Mouse (Mus musculus) limb, embryonic 15.5 days (tissue): ENCODE results near the gene Dhx15. TPM values are rescaled to one million over a fixed set of nuclear protein-coding genes. Genes with fewer than 3 reads are reported as not detected.

Experiments
- ATAC-seq: fragments of 200-750 bp; cut with Nextera tagmentation; 2 replicates; pipeline ENCODE4 v1.8.0; 2017; ENCODE audit warnings: low read depth, moderate TSS enrichment; ENCODE audit not compliant: insufficient number of reproducible peaks, low FRiP score, low TSS enrichment
- H3K27ac ChIP-seq: fragments of 300-500 bp; sonication (generic); 2 replicates; pipeline ENCODE4 v1.5.1; 2015; ENCODE audit warnings: moderate library complexity, mild to moderate bottlenecking, inconsistent platforms
- H3K27me3 ChIP-seq: fragments of 300-500 bp; sonication (generic); 2 replicates; pipeline ENCODE4 v1.6.1; 2015; ENCODE audit warnings: inconsistent platforms
- H3K36me3 ChIP-seq: fragments of 300-500 bp; sonication (generic); 2 replicates; pipeline ENCODE4 v1.6.1; 2015; ENCODE audit warnings: inconsistent platforms
- H3K4me1 ChIP-seq: fragments of 300-500 bp; sonication (generic); 2 replicates; pipeline ENCODE4 v1.6.1; 2015; ENCODE audit warnings: inconsistent platforms
- H3K4me2 ChIP-seq: fragments of 300-500 bp; sonication (generic); 2 replicates; pipeline ENCODE4 v1.6.1; 2015; ENCODE audit warnings: mild to moderate bottlenecking, inconsistent platforms
- H3K4me3 ChIP-seq: fragments of 300-500 bp; sonication (generic); 2 replicates; pipeline ENCODE4 v1.5.1; 2015; ENCODE audit warnings: mild to moderate bottlenecking, inconsistent platforms
- H3K9ac ChIP-seq: fragments of 300-500 bp; sonication (generic); 2 replicates; pipeline ENCODE4 v1.6.1; 2015; ENCODE audit warnings: inconsistent platforms
- H3K9me3 ChIP-seq: fragments of 300-500 bp; sonication (generic); 2 replicates; pipeline ENCODE4 v1.6.1; 2016; ENCODE audit warnings: inconsistent platforms
- WGBS: fragments of 180-500 bp; shearing (Covaris S2); methylation state at CpG from one replicate; pipeline ENCODE4 v1.1.7; 2015; 5-methylcytosine and 5-hydroxymethylcytosine counted together
- microRNA-seq: library from miRNA; unstranded; fragments of <30 nt; microRNA quantifications from one replicate; pipeline ENCODE4, GENCODE M21; 2016
- polyA plus RNA-seq: library from polyadenylated mRNA; unstranded; fragments of >200 nt; fragmentation: Nextera tagmentation; extraction: Ambion mirVana; gene quantifications from 2 replicates; pipeline ENCODE4 v1.2.1, GENCODE M21; 2015

Gene Dhx15
- polyA plus RNA-seq, 1 experiment from 2014 or later: 139 TPM

DNA sequence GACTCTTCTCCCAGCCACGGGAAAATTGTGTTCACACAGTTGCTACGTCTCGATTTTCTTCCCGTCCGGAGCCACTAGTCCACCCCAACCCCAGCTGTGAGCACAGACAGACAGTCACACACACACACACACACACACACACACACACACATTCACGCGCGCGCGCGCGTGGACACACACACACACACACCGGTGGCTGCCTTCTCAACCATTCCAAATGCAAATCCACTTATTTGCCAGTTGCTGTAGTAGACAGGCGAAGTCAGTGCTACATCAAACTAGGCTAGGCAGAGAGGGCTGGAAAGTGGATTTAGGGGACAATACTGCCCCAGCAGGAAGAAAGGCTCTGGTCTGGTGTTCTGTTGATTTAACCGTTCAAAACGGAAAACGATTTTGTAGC lies 73.9 kb downstream of the Dhx15 start:
- peak overlapping the region; percentile 98 for H3K4me2 ChIP-seq
- no peaks in the 10 kb centered on the region for H3K36me3 ChIP-seq
- peaks cover 45% of the 10 kb centered on the region for H3K4me1 ChIP-seq
- H3K4me3 ChIP-seq: peak overlapping the region; percentile 72
- no peak for ATAC-seq
- H3K9ac ChIP-seq: no peak overlapping the region
- H3K27ac ChIP-seq: no peak overlapping the region
- no peaks in the 10 kb centered on the region for H3K9me3 ChIP-seq
- H3K27me3 ChIP-seq: peaks cover 59% of the 10 kb centered on the region
- WGBS: 3% methylated on average over 17 of the region's 17 CpGs

DNA sequence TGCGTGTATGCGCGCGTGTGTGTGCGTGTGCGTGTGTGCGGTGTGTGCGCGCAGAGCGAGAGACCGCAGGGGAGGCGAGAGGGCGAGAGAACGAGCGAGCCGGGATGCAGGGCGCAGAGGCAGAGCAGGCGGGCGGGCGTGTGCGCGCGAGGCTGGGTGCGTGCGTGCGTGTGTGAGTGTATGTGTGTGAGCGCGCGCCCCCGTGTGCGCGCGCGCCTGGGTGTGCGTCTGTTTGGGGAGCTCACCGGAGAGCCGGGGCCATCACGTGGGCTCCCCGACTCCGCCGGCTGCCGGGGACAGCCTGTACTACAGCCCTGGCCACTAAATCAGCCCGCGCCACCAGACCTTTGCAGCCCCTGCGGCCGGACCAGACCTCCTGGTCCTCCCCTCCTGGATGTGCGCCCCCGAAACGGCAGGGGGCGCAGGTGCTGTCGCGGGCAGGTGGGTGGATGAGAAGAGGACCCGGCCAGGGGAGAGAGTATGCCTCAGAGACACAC lies 74.4 kb downstream of the Dhx15 start:
- peak overlapping the region; percentile 98 for H3K4me2 ChIP-seq
- H3K27me3 ChIP-seq: peaks cover 60% of the 10 kb centered on the region
- H3K27ac ChIP-seq: no peak overlapping the region
- peak overlapping the region; percentile 42 for H3K9ac ChIP-seq
- peak; percentile 70 for ATAC-seq
- H3K9me3 ChIP-seq: no peaks in the 10 kb centered on the region
- H3K36me3 ChIP-seq: no peaks in the 10 kb centered on the region
- WGBS: under 1% methylated on average over 38 of the region's 53 CpGs
- peaks cover 45% of the 10 kb centered on the region for H3K4me1 ChIP-seq
- H3K4me3 ChIP-seq: peak overlapping the region; percentile 72

DNA sequence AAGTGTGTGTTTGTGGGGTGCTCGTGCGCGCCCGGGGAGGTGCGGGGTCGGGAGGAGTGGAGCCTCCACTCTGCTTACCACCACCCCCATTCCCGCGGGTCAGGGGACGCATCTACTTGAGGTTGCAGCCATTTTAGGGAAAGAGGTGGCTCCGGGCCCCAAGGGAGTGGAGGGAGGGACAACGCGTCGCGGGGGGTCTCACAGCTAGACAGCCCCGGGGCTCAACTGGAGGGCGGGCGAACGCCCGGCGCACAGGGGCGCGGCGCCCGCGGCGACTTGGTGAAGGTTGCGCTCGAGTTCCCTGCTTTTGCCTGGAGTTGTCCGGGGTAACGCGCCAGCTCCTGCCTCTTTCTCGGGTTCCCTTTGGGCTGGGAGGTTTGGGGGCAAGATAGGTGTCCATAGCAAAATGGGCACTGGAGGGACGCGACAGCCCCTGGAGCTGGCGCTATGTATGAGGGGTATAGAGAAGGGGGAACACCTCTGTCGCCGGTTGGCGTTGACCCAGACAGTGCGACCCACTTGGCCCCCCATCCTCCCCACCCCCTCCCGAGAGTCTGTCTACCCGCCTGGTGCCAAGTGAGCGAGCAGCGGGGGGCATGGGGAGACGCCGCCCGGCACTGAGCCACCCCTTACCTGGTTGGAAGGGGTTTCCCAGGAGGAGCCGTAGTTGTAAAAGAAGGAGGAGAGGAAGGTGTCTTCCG lies 75.4 kb downstream of the Dhx15 start:
- no peak for ATAC-seq

DNA sequence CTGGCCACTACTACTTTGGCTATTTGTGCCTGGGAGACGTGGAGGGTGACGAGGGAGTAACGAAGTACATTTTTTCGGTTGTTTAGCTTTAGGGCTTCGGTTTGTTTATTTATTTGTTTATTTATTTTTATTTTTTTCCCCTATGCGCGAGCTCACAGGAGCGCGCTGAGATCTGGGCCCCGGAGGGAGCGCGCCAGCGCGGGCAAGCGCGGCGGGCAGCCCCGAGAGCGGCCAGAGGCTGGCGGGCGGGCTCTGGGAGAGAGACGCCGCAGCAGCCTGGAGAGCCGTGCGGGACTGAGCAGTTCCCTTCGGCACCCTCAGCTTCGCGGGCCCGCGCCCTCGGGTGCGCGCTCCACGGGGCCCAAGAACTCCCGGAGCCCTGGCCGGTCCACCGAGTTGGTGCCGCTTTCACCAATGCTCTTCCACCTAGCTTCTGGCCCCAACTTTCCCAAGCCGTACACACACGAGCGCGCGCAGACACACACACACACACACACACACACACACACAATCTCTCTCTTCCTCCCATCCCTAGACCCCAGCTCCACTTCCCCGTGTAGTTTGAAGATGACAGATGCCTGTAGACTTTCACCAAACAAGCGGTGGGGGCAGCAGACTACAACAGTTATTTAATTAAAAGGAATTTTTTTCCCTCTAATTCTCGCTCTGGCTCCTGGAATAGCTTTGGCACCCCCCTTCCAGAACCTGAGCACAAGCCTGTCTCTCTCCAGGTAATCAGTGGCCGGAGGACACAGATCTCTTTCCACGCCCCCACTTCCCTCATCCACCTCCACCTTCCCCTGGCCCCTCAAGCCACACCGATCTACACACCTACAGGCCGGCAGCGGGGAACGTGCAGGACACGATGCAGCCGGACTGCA lies 76.2 kb downstream of the Dhx15 start:
- peaks cover 76% of the 10 kb centered on the region for H3K27me3 ChIP-seq
- no peak for ATAC-seq
- under 1% methylated on average over 53 of the region's 54 CpGs for WGBS

More for the DNA sequence above, 75.4 kb downstream of the Dhx15 start:
- Histone ChIP-seq H3K4me1 (peaks cover 45% of the 10 kb centered on the region), H3K27me3 (peaks cover 70% of the 10 kb centered on the region), H3K4me3 (peak overlapping the region; percentile 72), H3K36me3 (no peaks in the 10 kb centered on the region), H3K9me3 (no peaks in the 10 kb centered on the region), H3K4me2 (peak overlapping the region; percentile 98), H3K27ac (no peak overlapping the region), H3K9ac (peak overlapping the region; percentile 42; the same call in 1 of the 2 replicates)
- WGBS: under 1% methylated on average over 48 of the region's 48 CpGs

DNA sequence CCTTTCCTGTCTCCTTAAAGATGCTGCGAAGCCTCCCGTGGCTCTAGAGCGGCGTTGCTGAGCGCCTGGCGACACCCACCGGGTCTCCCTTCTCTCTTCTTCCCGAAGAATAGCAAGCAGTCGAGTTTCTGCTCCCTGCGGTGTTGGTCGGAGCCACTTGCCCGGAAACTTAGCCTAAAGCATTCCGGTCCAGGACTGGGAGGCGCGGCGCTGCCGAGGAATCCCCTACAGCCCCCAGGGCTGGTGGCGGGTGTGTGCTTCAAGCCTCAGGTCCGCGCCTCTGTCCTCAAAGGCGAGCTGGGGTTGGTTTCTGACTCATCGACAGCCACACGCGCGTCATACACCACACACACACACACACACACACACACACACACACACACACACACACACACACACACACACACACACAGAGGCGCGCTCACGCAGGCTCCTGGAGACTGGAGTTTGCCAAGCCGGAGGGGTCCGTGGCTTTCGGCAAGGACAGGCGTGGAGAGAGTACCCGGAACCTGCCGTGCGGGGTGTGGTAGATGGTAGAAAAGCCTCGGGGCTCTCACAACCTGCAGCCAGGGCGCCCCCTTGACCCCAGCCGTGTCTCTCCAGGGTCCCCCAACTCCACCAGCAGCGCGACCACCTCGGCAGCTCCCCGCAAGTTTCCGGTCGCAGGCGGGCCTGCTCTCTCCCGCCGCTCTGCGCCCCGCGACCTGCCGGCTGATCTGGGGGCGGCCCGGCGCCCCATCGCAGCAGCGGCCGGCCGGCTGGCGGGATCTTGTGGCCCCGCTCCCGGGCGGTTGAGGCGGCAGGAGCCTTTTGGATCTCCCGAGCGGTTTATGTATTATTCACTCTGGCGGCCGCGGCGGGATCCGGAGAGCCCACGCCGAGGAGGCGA lies 77.1 kb downstream of the Dhx15 start:
- Histone ChIP-seq H3K4me1 (peaks cover 45% of the 10 kb centered on the region), H3K9me3 (no peaks in the 10 kb centered on the region), H3K9ac (peak overlapping the region; percentile 35; the same call in 1 of the 2 replicates), H3K36me3 (no peaks in the 10 kb centered on the region), H3K4me2 (peak overlapping the region; percentile 98), H3K27me3 (peaks cover 80% of the 10 kb centered on the region), H3K4me3 (peak overlapping the region; percentile 72), H3K27ac (no peak overlapping the region)
- WGBS: under 1% methylated on average over 71 of the region's 73 CpGs
- ATAC-seq: no peak

More for the DNA sequence above, 76.2 kb downstream of the Dhx15 start:
- peak overlapping the region; percentile 98 for H3K4me2 ChIP-seq
- no peaks in the 10 kb centered on the region for H3K9me3 ChIP-seq
- H3K27ac ChIP-seq: no peak overlapping the region
- peaks cover 45% of the 10 kb centered on the region for H3K4me1 ChIP-seq
- H3K4me3 ChIP-seq: peak overlapping the region; percentile 72
- H3K9ac ChIP-seq: 0 out of 2 replicates have a peak overlapping the region, but pooled peaks have one; percentile 11
- no peaks in the 10 kb centered on the region for H3K36me3 ChIP-seq

DNA sequence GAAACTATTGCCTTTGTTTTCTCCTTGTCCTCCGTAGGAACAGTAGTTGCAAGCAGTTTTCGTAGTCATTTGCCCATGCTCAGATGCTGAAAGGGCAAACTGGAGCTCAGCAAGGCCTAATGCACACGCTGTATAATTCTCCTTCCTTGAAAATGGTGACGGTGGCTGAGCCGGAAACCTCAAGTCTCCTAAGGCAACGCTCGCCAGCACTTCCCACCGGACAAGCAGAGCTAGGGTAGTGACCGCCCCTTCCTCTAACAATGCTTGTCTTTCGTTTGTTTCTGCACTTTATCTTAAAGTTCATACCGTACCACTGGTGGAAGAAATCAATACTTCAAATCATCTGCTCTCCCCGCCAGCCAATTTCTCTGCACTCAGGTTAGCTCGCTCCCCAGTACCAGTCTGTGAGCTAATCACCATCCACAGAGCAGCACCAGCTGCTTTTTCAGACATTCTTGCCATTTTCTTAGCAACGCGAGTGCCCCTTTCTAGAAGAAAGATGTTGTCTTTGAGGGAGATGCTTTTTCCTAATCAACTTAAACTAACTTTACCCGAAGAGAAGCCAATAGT lies 78.0 kb downstream of the Dhx15 start:
- H3K4me1 ChIP-seq: peaks cover 45% of the 10 kb centered on the region
- no peak for ATAC-seq
- no peak overlapping the region for H3K9ac ChIP-seq
- no peaks in the 10 kb centered on the region for H3K36me3 ChIP-seq
- no peaks in the 10 kb centered on the region for H3K9me3 ChIP-seq
- WGBS: 19% methylated on average over 16 of the region's 16 CpGs
- H3K27me3 ChIP-seq: peaks cover 83% of the 10 kb centered on the region
- H3K4me3 ChIP-seq: peak overlapping the region; percentile 72
- H3K4me2 ChIP-seq: peak overlapping the region; percentile 98
- H3K27ac ChIP-seq: no peak overlapping the region

DNA sequence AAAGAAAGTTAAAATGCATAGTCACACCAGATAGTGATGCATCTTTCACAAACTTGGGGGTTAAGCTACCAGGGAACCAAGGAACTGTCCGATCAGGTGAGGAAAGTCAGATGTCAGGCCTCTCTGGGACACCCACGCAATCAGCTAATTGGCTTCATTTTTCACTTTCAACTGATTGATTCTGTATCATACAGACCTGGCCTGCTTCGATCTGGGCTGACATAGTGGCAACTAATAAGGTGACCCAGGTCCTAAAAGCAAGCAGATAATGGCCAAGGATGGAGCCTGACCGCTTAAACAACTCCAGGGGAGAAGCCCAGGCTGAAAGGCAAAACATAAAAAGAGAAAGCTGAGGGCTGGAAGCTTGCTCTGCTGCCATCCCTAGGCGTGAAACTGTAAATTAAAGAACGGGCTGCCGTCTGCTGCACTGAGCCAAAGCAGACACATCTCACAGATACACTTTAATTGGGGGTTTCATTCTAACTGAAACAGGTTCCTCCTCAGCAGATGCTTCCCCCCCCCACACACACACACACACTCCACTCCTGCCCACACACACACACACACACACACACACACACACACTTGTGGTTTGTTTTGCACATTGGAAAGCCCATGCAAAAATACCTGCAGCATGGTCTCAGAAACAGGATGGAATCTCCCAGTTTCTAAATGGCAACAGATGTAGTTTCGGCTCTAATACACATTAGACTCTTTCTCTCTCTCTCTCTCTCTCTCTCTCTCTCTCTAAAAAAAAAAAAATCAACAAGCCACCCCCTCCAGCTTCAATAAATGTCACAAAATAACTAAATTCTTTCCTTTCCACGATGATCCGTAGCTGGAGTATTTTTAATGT lies 79.3 kb downstream of the Dhx15 start:
- Histone ChIP-seq H3K27ac (no peak overlapping the region), H3K9ac (no peak overlapping the region), H3K4me3 (no peak overlapping the region), H3K4me2 (no peak overlapping the region), H3K4me1 (peaks cover 40% of the 10 kb centered on the region), H3K27me3 (peaks cover 72% of the 10 kb centered on the region), H3K9me3 (no peaks in the 10 kb centered on the region), H3K36me3 (no peaks in the 10 kb centered on the region)
- WGBS: 42% methylated on average over 10 of the region's 10 CpGs
- no peak for ATAC-seq

Small RNAs within 50 kb of the gene (microRNA-seq; reads per million reads assigned to microRNA genes)
- not detected for gene Mir6417

Other genes with a start within 250 kb of the Dhx15 start
- gene Sod3, start 173.3 kb upstream of the Dhx15 start, polyA plus RNA-seq: 1.0 and 3.5 TPM in 2 replicates